Mouse (Mus musculus): Measurements from ENCODE around the gene Ssh2. TPM values are rescaled to one million over a fixed set of nuclear protein-coding genes. Genes with fewer than 3 reads are reported as not detected.
"Not testable (repeated sequence)": the region's sequence is repeated elsewhere in the genome, so short reads cannot be mapped to it uniquely, and the experiment has no call there.

Ssh2 gene
- polyA plus RNA-seq, 1 experiment from 2014 or later = 13.0 TPM

DNA sequence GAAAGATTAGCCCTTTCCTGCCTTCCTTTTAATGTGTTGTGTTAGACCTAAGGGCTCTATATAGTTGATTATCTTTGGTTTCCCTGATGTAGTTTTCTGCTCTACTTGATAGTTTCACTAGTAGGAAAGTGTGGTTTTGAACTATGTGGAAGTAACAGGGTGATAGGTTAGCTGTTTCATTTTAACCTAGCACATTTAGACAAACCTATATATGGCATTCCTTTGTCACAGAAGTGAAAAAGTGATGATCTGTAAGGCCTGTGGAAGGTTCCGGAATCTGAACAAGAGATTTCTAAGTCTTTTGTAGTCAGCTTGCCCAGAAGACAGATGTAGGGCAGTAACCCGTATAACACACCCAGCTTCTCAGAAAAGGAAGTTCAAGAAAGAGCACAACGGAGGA, 155.0 kb downstream of the Ssh2 start:
- no peaks in the 10 kb centered on the region for H3K9me3 ChIP-seq (ENCODE audit: control insufficient read depth, low read length)
- no peak for ATAC-seq (ENCODE audit: low FRiP score)
- no peak overlapping the region for H3K9ac ChIP-seq (ENCODE audit: low read length)
- H3K4me2 ChIP-seq = no peak overlapping the region
- H3K4me3 ChIP-seq (ENCODE audit: low read depth, low read length) = no peak overlapping the region
- no peak overlapping the region for H3K27ac ChIP-seq (ENCODE audit: low read depth, low read length)
- no peaks in the 10 kb centered on the region for H3K36me3 ChIP-seq (ENCODE audit: control insufficient read depth, insufficient read depth, low read length)
- H3K27me3 ChIP-seq (ENCODE audit: control insufficient read depth, insufficient read depth, low read length) = no peaks in the 10 kb centered on the region
- H3K4me1 ChIP-seq (ENCODE audit: control insufficient read depth, insufficient read depth, low read length) = no peaks in the 10 kb centered on the region
- no peak for DNase-seq (ENCODE audit: low spot score, missing footprints)
- 84% methylated on average over 3 of the region's 3 CpGs for WGBS

- Histone ChIP-seq H3K4me3 (ENCODE audit: low read depth, low read length) (no peak overlapping the region), H3K9ac (ENCODE audit: low read length) (no peak overlapping the region), H3K27me3 (ENCODE audit: control insufficient read depth, insufficient read depth, low read length) (no peaks in the 10 kb centered on the region), H3K27ac (ENCODE audit: low read depth, low read length) (no peak overlapping the region), H3K4me1 (ENCODE audit: control insufficient read depth, insufficient read depth, low read length) (no peaks in the 10 kb centered on the region), H3K9me3 (ENCODE audit: control insufficient read depth, low read length) (no peaks in the 10 kb centered on the region), H3K4me2 (no peak overlapping the region), H3K36me3 (ENCODE audit: control insufficient read depth, insufficient read depth, low read length) (no peaks in the 10 kb centered on the region)
- ATAC-seq (ENCODE audit: low FRiP score) (no peak), DNase-seq (ENCODE audit: low spot score, missing footprints) (no peak)
Measured at GRCm38 (mm10) chr11:77371696-77372095, 155.6 kb downstream of the Ssh2 start.

GRCm38 (mm10) chr11:77372196-77372904, 156.3 kb downstream of the Ssh2 start:
- no peaks in the 10 kb centered on the region for H3K9me3 ChIP-seq (ENCODE audit: control insufficient read depth, low read length)
- DNase-seq (ENCODE audit: low spot score, missing footprints) (no peak), ATAC-seq (ENCODE audit: low FRiP score) (no peak)
- H3K4me1 ChIP-seq (ENCODE audit: control insufficient read depth, insufficient read depth, low read length) = no peaks in the 10 kb centered on the region
- no peak overlapping the region for H3K4me2 ChIP-seq
- no peaks in the 10 kb centered on the region for H3K36me3 ChIP-seq (ENCODE audit: control insufficient read depth, insufficient read depth, low read length)
- H3K27me3 ChIP-seq (ENCODE audit: control insufficient read depth, insufficient read depth, low read length) = no peaks in the 10 kb centered on the region
- H3K4me3 ChIP-seq (ENCODE audit: low read depth, low read length) = no peak overlapping the region
- no peak overlapping the region for H3K9ac ChIP-seq (ENCODE audit: low read length)
- WGBS = 81% methylated on average over 8 of the region's 8 CpGs
- H3K27ac ChIP-seq (ENCODE audit: low read depth, low read length) = no peak overlapping the region

DNA sequence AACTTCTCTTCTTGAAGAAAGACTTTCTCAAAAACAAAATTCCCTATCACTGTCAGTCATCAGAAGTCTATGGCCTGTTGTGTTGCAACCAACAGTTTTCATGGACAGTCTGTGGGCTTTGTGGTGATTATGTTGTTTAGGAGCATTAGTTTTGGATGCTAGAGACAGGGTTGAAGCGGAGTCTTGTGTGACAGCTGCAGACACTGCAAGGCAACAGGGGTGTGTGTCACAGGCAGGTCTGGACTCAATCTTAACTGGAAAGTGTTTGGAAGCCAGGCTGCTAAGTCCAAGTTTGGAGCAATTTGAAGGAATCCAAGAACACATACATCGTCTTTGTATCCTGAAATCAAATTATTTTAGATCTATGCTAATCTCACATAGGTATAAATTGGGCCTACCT, 162.5 kb downstream of the Ssh2 start:
- no peaks in the 10 kb centered on the region for H3K4me1 ChIP-seq (ENCODE audit: control insufficient read depth, insufficient read depth, low read length)
- H3K27ac ChIP-seq (ENCODE audit: low read depth, low read length) = no peak overlapping the region
- H3K9ac ChIP-seq (ENCODE audit: low read length) = no peak overlapping the region
- H3K9me3 ChIP-seq (ENCODE audit: control insufficient read depth, low read length) = no peaks in the 10 kb centered on the region
- no peak overlapping the region for H3K4me3 ChIP-seq (ENCODE audit: low read depth, low read length)
- ATAC-seq (ENCODE audit: low FRiP score) (no peak), DNase-seq (ENCODE audit: low spot score, missing footprints) (no peak)
- 97% methylated on average over 2 of the region's 2 CpGs for WGBS
- no peaks in the 10 kb centered on the region for H3K27me3 ChIP-seq (ENCODE audit: control insufficient read depth, insufficient read depth, low read length)
- H3K36me3 ChIP-seq (ENCODE audit: control insufficient read depth, insufficient read depth, low read length) = no peaks in the 10 kb centered on the region
- H3K4me2 ChIP-seq = no peak overlapping the region

DNA sequence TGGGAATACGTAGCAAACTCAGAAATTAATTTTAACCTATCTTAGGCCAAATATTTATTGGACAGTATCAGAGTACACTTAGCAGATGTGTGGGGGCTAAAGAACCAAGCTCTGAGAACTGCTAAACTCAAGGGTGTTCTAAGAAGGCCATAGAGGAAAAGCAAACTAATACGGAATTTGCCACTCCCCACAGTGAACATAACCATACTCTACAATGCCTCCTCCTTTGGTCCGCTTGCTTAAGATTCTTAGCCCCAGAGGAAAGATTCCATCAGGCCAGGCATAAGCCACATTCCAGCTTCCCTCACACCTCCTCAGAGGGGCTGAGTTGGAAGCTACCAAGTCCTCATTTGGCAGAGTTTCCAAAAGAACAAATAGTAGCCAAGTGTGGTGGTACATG, 165.1 kb downstream of the Ssh2 start:
- ATAC-seq (ENCODE audit: low FRiP score) = no peak
- no peaks in the 10 kb centered on the region for H3K36me3 ChIP-seq (ENCODE audit: control insufficient read depth, insufficient read depth, low read length)
- WGBS = 84% methylated on average over 3 of the region's 3 CpGs

GRCm38 (mm10) chr11:77384151-77384550, 168.1 kb downstream of the Ssh2 start:
- Histone ChIP-seq H3K27me3 (ENCODE audit: control insufficient read depth, insufficient read depth, low read length) (no peaks in the 10 kb centered on the region), H3K36me3 (ENCODE audit: control insufficient read depth, insufficient read depth, low read length) (no peaks in the 10 kb centered on the region), H3K4me1 (ENCODE audit: control insufficient read depth, insufficient read depth, low read length) (no peaks in the 10 kb centered on the region), H3K4me3 (ENCODE audit: low read depth, low read length) (no peak overlapping the region), H3K9me3 (ENCODE audit: control insufficient read depth, low read length) (no peaks in the 10 kb centered on the region), H3K4me2 (no peak overlapping the region), H3K27ac (ENCODE audit: low read depth, low read length) (no peak overlapping the region), H3K9ac (ENCODE audit: low read length) (no peak overlapping the region)
- DNase-seq (ENCODE audit: low spot score, missing footprints) (no peak), ATAC-seq (ENCODE audit: low FRiP score) (no peak)
- WGBS = 77% methylated on average over 3 of the region's 3 CpGs

More for the DNA sequence above, 165.1 kb downstream of the Ssh2 start:
- no peaks in the 10 kb centered on the region for H3K4me1 ChIP-seq (ENCODE audit: control insufficient read depth, insufficient read depth, low read length)
- no peaks in the 10 kb centered on the region for H3K9me3 ChIP-seq (ENCODE audit: control insufficient read depth, low read length)
- no peak overlapping the region for H3K9ac ChIP-seq (ENCODE audit: low read length)
- H3K27ac ChIP-seq (ENCODE audit: low read depth, low read length) = no peak overlapping the region
- no peak overlapping the region for H3K4me2 ChIP-seq
- DNase-seq (ENCODE audit: low spot score, missing footprints) = no peak
- no peaks in the 10 kb centered on the region for H3K27me3 ChIP-seq (ENCODE audit: control insufficient read depth, insufficient read depth, low read length)
- no peak overlapping the region for H3K4me3 ChIP-seq (ENCODE audit: low read depth, low read length)

DNA sequence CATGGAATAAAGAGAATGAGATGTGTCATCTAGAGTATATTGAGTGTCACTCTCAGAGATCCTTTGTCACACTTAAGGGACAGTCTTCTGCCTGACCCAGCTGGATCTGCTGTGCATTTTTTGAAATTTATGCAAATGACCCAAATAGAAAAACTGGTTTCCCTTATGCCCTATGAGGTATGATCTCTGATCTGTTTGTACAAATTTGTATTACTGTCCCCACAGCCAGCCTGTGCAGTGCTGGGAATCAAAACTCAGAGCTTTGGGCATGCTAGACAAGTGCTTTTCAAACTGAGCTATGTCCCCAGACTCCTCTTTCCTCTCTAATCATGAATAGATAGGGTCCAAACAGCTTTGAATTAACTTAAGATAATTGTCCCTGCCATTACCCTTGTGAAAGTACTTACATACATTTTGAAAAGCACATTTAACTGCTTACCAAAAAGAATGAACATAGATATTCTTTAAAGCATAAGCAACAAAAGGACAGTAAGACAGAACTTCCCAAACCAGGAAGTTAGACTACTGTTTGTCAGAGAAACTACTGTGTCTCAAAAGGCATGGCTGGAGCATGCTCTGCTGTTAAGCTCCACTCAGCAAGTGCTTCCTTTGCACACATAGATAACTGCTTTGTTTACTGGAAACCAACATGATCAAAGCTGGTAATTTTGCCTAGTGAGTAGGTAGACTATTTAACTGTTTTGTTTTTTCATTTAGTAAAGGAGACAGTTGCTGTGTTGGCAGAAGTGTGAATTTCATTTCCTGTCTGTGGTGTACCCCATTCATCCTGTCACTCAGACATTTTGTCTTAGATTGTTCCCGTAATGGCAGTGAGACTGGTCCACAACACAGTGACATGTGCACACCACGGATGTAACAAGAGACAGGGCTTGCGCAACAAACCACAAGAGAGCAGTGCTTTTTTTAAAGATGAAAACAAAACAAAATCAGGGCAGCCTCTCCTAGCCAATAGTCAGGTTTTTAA, 169.9 kb downstream of the Ssh2 start:
- H3K27ac ChIP-seq (ENCODE audit: low read depth, low read length) = no peak overlapping the region

GRCm38 (mm10) chr11:77388197-77388596, 172.1 kb downstream of the Ssh2 start:
- not testable (repeated sequence) for H3K9ac ChIP-seq (ENCODE audit: low read length); H3K9me3 ChIP-seq (ENCODE audit: control insufficient read depth, low read length); H3K27ac ChIP-seq (ENCODE audit: low read depth, low read length); DNase-seq (ENCODE audit: low spot score, missing footprints); H3K36me3 ChIP-seq (ENCODE audit: control insufficient read depth, insufficient read depth, low read length); H3K27me3 ChIP-seq (ENCODE audit: control insufficient read depth, insufficient read depth, low read length); H3K4me1 ChIP-seq (ENCODE audit: control insufficient read depth, insufficient read depth, low read length); H3K4me2 ChIP-seq; ATAC-seq (ENCODE audit: low FRiP score); H3K4me3 ChIP-seq (ENCODE audit: low read depth, low read length)
- 81% methylated on average over 3 of the region's 3 CpGs for WGBS

More for the DNA sequence above, 169.9 kb downstream of the Ssh2 start:
- Histone ChIP-seq H3K4me1 (ENCODE audit: control insufficient read depth, insufficient read depth, low read length) (no peaks in the 10 kb centered on the region), H3K9me3 (ENCODE audit: control insufficient read depth, low read length) (no peaks in the 10 kb centered on the region), H3K27me3 (ENCODE audit: control insufficient read depth, insufficient read depth, low read length) (no peaks in the 10 kb centered on the region), H3K9ac (ENCODE audit: low read length) (no peak overlapping the region), H3K4me3 (ENCODE audit: low read depth, low read length) (no peak overlapping the region), H3K4me2 (no peak overlapping the region), H3K36me3 (ENCODE audit: control insufficient read depth, insufficient read depth, low read length) (no peaks in the 10 kb centered on the region)
- DNase-seq (ENCODE audit: low spot score, missing footprints) (no peak), ATAC-seq (ENCODE audit: low FRiP score) (no peak)
- 80% methylated on average over 3 of the region's 3 CpGs for WGBS

DNA sequence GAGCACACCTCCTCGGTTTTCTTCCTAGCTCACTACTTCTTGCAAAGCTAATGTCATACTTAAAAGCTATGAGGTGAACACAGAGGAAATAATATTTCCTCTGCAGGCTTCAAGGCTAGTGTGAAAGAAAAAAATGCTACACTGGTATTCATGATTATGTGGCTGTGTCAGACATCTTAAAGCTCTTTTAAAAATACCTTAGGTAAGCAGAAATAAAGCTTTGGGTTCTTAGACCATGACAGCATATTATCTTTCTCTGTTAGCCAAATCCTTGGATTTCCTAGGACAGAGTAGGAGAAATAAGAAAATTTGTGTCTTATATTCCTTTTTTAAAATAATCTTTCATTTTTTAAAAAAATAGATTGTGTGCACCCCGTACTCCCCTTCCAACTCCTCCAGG, 179.5 kb downstream of the Ssh2 start:
- no peaks in the 10 kb centered on the region for H3K4me1 ChIP-seq (ENCODE audit: control insufficient read depth, insufficient read depth, low read length)
- H3K9ac ChIP-seq (ENCODE audit: low read length) = no peak overlapping the region
- H3K27me3 ChIP-seq (ENCODE audit: control insufficient read depth, insufficient read depth, low read length) = no peaks in the 10 kb centered on the region
- no peak overlapping the region for H3K27ac ChIP-seq (ENCODE audit: low read depth, low read length)
- H3K9me3 ChIP-seq (ENCODE audit: control insufficient read depth, low read length) = no peaks in the 10 kb centered on the region
- ATAC-seq (ENCODE audit: low FRiP score) (no peak), DNase-seq (ENCODE audit: low spot score, missing footprints) (no peak)
- H3K4me2 ChIP-seq = no peak overlapping the region
- no peaks in the 10 kb centered on the region for H3K36me3 ChIP-seq (ENCODE audit: control insufficient read depth, insufficient read depth, low read length)
- WGBS = 90% methylated on average over 2 of the region's 2 CpGs
- H3K4me3 ChIP-seq (ENCODE audit: low read depth, low read length) = no peak overlapping the region

All from midbrain, embryonic 11.5 days (tissue).